Mouse (Mus musculus) left cerebral cortex, adult 18-20 months (tissue): ENCODE data around the gene Cnot4. TPM values are rescaled to one million over a fixed set of nuclear protein-coding genes. Genes with fewer than 3 reads are reported as not detected.

Source experiments
- DNase-seq, 2 experiments: peaks; one replicate each; pipeline ENCODE4 v3.0.0; 2021 to 2022; ENCODE audit warnings: low spot score in 2 of 2, mixed read lengths in 1 of 2
- total RNA-seq, 2 experiments: library from RNA; stranded (reverse); gene quantifications; 2 replicates each; pipeline ENCODE4 v1.2.3; 2021

Gene Cnot4
- total RNA-seq, 2 experiments from 2014 or later, result 41.9 to 48.9 TPM

DNA sequence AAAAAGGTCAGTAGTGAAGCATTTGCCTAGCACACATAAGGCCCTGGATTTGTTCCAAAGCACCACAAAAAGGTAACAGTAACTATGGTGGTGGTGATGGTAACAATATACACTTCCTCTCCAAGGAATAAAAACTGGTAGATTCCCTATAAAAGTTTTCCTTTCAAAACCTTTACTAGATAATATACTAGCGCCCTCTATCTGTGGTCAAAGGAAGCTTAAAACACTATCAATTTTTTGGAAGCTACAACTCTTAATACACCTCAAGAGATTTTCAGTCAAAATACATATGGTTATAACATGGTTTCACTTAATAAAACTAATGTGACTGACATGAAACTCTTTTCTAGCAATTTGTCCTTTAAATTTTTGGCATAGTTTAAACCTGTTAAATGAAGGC lies 71.1 kb downstream of the Cnot4 start:
- no peak for DNase-seq

DNA sequence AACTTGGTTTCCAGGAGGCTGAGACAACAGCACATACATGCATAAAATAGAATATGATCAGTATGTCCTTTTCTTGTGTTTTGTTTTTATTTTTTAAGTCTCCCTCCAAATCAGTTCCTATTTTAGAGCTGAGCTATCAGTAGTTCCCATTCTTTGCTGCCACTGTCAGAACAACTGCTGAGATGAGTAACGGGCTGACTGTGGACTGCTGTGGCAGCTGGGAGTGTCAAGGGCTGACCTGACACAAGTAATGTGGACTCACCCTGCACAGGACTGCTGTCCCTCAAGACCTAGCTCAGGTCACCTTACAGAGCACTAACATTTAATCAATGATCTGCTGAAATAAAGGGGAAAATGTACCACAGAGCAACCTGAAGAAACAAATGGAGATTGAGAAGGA lies 90.4 kb downstream of the Cnot4 start:
- DNase-seq, result no peak

DNA sequence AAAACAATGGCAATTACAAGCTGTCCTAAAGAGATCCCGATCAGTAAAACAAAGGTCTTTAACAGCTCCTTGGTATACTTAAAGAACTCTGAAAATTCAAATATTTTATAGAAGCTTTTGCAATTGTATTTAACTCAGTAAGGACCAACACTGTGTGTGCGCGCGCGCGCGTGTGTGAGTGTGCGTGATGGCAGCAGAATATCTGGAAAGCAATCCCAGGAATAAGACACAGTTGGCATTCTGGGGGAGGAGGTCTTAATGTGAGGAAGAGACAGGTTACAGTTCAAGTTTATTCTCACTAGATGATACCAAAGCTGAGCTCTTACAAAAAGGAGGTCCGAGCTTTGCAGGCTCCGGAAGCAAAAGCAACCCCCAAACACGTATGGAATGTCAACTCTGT lies 100.2 kb downstream of the Cnot4 start:
- no peak for DNase-seq

DNA sequence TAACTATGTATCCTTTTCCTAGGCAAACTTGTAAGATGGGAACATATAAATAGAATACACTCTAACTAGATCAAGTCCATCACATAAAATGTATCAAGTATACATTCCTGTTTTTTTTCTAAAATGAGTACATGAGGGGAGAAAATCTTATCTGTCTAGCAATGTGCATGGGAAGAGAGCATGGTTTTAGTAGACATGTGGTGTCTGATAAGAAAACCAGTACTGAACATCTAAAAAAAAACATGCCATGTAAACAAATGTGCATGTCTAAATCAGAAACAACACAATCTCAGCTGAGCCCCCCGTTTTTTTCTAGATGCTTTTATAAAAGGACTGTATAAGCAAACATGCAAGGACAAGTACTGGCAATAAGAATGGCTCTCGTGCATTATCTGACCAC lies 100.8 kb downstream of the Cnot4 start:
- no peak for DNase-seq

DNA sequence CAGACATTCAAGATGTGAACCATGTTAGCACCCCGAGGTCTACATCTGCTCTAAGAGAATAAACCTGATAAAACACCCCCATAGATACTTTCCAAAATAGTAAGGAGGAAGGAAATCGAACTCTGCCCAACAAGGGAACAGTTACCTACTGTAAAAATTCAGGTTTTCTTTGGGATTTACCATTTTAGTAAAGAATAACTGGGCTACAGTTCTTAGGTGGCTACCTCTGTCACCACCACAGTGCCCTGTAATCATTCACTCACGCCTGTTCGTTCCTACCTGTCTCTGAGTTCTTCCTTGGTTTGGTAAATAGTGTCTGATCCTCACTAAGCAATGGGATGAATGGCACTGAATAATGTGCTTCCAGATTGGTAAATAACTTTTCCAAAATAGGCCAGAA lies 102.7 kb downstream of the Cnot4 start:
- no peak for DNase-seq

DNA sequence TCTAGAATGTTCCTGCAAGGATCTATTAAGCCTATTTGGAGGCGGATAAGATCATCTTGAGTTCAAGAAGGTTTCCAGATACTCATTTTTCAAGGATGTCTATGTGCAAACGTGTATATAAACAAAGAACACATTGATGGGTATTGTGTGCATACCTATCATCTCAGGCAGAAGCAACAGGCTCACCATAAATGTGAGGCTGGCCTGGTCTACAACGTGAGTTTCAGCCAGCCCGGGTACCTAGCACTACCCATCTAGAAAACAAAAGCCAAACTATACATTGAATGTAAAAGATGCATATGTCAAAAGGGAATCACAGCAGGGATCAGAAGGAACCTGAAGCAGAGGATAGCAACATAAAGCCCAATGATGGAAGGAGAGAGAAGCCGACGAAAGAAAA lies 103.3 kb downstream of the Cnot4 start:
- no peak for DNase-seq

DNA sequence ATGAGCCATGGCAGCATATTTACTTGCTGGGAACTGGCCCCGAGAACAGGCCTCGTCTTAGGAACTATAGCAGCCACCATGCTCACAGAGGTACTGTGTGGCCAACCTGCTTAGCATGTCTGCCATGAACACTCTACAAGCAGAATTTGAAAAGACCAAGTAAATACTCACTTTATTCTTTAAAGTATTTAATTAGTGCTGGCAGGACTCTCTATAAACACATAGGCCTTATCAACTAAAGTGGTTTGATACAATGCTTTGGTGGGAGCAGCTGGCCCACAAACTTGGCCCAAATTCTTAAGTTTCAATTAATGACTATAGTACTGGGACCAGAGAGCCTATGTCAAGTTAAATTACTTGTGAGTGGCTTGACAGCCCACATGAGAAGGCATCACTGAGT lies 105.5 kb downstream of the Cnot4 start:
- no peak for DNase-seq

DNA sequence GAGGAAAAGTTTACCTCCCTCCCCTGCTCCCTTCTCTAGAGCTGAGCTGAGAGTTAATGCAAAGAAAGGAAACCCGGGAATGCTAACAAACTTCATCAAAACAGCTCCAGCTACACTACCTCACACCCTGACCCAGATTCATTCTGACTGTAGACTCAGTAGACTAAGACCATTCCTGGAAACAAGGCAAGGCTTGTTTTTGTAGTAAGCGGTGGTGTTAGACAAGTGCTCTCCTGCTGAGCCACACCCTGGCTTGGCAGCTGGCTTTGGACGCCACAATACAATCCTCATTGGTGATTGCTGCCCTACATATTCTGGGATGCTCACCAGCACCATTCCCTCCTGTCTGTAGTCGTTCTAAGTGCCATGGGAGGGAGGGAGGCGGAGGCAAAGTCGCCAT lies 106.3 kb downstream of the Cnot4 start:
- no peak for DNase-seq

DNA sequence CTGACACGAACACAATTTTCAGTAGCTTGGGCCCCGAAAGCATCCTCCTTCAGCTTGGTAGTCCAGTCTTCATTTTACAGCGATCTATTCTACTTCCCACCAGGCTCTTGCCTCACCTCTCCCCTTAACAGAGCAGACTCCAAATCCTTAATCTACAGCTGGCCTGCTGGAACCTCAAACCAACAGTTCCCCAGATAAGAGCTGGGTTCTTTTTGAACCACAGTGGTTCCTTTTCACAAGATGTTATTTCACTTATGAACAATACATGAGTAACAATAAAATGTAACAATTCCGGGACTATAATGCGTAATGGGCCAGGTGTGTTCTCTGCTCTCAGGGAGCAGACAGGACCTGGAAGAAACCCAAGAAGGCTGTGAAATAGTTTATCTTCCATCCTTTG lies 116.9 kb downstream of the Cnot4 start:
- DNase-seq, result no peak

DNA sequence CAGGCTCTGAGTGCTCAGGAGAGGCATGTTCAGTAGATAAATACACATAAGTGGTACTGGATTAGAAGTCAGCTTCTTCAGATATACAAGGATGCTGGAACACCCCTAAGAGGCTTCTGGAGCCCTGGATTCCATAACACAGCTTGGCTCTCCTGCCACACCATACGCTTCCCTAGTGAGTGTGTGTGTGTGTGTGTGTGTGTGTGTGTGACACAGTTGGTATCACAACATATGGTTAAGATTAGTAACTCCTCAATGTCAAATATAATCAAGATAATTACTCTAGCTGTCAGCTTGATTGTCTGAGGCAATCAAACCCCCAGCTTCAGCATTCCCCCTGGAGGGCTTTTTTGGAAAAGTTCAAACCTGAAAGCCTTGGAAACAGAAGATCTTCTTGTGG lies 121.6 kb downstream of the Cnot4 start:
- DNase-seq, result no peak

DNA sequence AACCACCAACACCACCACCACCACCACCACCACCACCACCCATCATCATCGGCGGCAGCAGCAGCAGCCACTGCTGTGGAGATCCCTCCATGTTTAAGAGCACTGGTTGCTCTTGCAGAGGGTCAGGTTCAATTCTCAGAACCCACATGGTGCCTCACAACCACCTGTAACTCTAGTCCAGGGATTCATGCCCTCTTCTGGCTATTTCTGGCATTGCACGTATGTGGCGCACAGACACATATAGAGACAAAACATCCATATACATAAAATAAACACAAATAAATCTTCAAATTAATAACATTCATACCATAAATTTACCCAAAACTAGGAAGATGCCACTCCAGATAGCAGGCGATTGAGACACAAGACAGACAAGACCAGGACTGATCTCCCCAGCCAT lies 122.8 kb downstream of the Cnot4 start:
- DNase-seq, result no peak

DNA sequence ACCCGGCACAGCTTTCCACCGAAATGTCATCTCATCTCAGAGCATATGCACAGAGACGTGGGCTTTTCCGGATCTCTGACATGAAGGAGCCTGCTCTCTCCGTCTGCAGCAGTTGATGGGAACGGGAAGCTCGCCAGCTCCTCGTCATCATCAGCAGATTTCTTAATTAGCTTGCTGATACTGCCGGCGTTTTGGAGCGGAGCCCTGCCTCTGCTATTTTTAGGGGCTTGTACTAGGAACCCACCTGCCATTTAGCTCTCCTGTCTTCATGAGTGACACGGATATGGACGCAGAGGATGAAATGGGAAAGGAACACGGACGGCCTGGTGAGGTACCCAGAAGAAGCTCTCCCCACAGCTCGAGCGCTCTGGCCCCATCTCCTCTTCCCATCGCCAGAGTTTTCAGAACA lies 131.3 kb downstream of the Cnot4 start:
- DNase-seq, result peak; percentile 67 to 71

DNA sequence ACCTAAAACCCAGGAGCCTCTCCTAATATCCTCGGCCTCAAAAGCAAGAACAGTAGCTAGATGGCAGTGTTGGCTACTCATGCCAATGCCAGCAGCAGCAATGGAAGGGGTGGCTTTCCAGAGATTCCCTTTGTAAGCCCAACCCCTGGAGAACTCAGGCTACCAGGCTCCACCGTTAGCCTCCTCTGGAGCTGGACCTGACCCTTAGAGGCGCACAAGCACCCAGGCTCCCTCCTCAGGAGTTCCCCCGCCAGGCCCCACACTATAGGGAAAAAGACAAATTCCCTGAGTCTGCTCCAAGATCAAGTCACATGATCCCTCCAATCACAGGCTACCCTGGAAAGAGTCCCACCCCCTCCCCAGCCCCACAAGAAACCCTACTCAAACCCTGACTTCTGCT lies 134.4 kb downstream of the Cnot4 start:
- peak; percentile 30 to 33 for DNase-seq

DNA sequence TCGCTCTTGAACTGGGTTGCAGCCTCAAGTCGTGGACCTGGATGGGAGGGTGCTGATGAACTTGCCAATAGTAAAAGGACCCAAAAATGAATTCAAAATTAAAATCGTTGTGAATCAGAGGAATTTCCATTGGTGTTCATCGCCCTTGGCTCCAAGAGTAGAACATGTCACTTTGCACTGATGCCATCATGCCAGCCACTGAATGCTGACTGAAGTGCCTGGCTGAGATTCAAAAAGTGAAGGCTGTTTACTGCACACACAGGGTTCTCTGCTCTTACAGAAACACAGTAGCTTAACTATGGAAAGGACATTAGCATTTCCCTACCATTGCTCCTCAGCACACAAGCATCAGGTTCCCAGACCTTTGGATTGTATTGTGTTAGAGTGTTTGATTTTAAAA lies 137.0 kb downstream of the Cnot4 start:
- DNase-seq, result no peak

DNA sequence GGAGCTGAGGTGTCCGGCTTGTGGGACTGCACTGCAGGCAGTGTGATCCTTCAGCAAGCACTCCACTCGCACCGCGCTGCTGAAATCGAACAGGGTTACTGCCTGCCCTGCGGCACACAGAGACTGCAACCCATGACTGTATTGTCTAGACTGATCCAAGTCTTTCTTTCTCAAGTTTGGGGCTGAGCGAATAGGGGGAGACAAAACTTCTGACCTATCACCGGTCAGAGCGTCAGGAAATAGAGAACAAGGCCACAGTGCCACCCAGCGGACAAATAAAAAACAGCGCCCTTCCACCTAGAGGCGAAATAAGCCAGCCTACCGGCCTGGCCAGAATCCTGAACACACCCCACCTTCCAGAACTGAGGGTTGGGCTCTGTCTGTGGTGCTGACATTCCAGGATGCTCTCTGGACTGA lies 138.3 kb downstream of the Cnot4 start:
- DNase-seq, result peak; percentile 78 to 85

DNA sequence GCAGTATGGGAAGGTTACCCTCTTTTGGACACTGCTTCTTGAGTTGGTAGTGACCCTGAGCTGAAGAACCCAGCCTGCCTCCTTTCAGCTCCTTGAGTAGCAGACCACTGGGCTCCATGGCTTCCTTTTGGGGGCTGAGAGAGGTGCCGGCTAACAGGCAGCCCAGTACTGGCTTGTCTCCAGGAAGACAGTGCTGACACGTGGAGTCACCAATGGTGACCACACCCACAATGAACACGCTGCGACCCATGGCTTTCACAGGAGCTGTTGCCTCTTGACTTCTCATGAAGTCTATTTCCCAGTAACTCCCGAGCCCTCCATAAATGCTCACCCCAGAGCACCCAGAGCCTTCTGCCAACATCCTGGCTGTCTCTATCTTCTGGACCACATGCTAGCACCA lies 138.8 kb downstream of the Cnot4 start:
- no peak for DNase-seq

DNA sequence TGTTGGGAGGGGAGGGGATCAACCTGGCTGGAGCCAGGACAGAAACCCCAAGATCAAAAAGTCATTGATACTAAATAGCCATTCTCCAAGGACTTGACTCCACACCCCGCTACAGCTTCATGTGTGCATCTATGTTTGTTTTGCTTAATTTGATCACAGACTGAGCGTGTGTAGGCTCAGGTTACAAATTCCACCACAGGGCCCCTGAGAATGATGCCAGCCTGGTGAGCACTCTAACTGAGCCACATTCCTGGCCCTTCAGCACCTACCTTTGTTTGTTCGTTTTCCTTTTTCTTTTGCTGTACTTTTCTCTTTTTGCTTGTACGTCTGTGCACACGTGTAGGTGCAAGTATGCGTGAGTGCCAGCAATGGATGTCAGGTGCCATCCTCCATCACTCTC lies 144.3 kb downstream of the Cnot4 start:
- no peak for DNase-seq

DNA sequence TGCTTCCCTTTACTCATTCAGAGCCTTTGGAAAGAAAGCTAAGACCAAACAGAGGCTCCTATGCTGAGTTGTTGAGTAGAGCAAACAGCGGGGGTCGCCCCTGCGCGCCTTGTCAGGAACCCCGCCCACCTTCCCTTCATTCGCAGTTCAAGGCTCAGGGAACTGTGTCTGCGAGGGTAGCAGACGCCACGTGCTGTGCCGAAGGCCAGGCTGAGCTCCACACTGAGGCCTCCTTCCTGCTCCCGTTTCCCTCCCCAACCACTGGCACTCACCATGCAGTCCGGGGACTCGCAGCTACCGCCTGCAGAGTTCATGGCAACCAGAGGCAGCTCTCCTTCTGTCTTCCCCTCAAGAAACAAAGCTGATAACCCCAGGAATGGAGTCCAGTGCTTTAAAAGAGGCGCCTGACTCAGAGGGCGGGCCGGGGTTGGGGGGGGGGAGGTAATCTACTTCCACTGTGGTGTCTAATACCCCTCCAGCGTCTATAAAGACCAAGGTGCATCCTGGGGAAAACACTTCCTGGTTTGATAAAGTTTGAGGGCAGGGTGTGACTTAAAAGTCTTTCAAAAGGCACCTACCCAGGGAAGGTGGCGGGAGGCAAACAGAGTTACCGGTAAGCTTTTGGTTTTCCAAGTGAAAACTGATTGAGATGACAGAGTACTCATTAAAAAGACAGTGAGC lies 145.3 kb downstream of the Cnot4 start, which contains the start of gene Slc23a4:
Slc23a4 (minus strand) TSS at position 324 of the 681 bp plus-strand sequence.
- no peak for DNase-seq

DNA sequence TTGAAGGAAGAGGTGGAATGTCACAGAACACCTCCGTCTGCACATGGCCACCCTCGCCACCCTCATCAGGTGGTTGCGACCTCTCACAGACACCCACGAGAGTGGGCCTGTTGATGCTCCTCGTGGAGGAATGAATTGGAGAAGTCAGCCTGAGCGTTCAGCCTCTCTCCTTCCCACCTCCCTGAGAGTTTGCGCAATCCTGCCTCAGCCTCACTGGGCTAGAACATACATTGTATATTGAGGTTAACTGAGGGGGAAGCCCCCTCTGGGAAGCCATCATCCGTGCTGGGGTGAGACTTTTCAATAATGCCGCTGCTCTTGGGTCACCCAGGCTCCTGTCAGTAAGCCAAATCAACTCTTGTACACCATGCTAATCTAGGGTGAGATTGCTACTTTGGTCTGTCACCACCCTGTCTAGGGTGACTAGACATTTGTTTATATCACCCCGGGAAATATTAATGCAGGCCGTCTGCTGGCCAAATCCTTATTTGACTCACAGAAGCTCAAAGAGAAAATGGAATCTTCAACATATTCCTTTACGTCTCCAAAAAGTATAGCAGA lies 146.4 kb downstream of the Cnot4 start:
- no peak for DNase-seq

DNA sequence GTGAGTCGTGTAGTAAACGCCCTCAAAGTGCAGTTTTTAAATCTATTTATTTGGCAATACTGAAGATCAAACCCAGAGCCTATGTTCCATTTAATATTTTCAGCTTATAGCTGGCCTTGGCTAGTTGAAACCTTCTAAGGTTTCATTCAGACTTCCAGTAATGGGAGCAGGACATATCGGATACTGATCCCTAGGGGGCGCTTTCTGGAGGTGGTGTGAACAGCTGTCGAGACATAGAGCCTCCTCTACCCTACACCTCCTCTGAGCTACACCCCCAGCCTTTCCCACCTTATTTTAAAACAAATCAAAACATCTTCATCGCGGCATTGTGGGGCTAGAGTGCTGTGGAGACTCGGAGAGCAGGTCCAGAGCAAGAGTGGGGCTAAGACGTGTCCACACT lies 152.9 kb downstream of the Cnot4 start:
- DNase-seq, result no peak

DNA sequence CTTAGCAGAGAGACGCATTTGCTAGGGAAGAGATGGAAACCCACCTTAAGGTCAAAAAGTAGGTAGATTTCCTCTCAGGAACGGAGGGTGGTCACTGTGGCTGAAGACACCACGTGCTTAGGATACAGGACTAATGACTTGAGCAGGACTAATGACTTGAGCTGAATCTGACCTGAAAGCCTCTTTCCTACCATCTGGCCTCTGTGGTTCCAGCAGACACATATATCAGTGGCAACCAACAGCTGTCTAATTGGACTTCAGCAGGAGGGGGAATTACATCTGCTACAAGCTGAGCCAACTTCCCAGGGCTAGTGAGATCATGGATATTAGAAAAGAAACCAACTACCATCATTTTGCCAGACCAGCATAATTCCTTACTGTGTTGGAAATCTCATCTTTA lies 154.2 kb downstream of the Cnot4 start:
- DNase-seq, result no peak
